Mouse (Mus musculus) liver, postnatal 0 days (tissue): ENCODE measurements around the gene Prcp. TPM values are rescaled to one million over a fixed set of nuclear protein-coding genes. Genes with fewer than 3 reads are reported as not detected.

Source experiments
- ATAC-seq: fragments of 200-750 bp; cut with Nextera tagmentation; 2 replicates; pipeline ENCODE4 v1.8.0; 2017; ENCODE audit warnings: mild to moderate bottlenecking, moderate library complexity
- DNase-seq: peaks from one replicate; pipeline ENCODE4 v3.0.0-alpha.2; 2016
- H3K27ac ChIP-seq: fragments of 300-500 bp; sonication (generic); 2 replicates; pipeline ENCODE4 v1.5.1; 2014; ENCODE audit warnings: antibody characterized with exemption, moderate library complexity, mild to moderate bottlenecking, low read depth
- H3K27me3 ChIP-seq: fragments of 300-500 bp; sonication (generic); 2 replicates; pipeline ENCODE4 v1.6.1; 2014; ENCODE audit warnings: low read length, control low read depth, mixed read lengths; ENCODE audit not compliant: insufficient read depth
- H3K36me3 ChIP-seq: fragments of 300-500 bp; sonication (generic); replicated peaks from 2 replicates; pipeline ENCODE4 v1.6.1; 2014; ENCODE audit warnings: mild to moderate bottlenecking, control low read depth, low read length, moderate library complexity, mixed read lengths; ENCODE audit not compliant: insufficient read depth
- H3K4me1 ChIP-seq: fragments of 300-500 bp; sonication (generic); 2 replicates; pipeline ENCODE4 v1.6.1; 2014; ENCODE audit warnings: antibody characterized with exemption, mild to moderate bottlenecking, control low read depth; ENCODE audit not compliant: insufficient read depth
- H3K4me2 ChIP-seq: fragments of 300-500 bp; sonication (generic); 2 replicates; pipeline ENCODE4 v1.6.1; 2014; ENCODE audit warnings: low read depth, mild to moderate bottlenecking, low read length, moderate library complexity, mixed read lengths
- H3K4me3 ChIP-seq: fragments of 300-500 bp; sonication (generic); 2 replicates; pipeline ENCODE4 v1.5.1; 2014; ENCODE audit warnings: low read depth, low read length
- H3K9ac ChIP-seq: fragments of 300-500 bp; sonication (generic); replicated peaks from 2 replicates; pipeline ENCODE4 v1.6.1; 2014; ENCODE audit warnings: mild to moderate bottlenecking, moderate library complexity
- H3K9me3 ChIP-seq: fragments of 300-500 bp; sonication (generic); 2 replicates; pipeline ENCODE4 v1.6.1; 2016; ENCODE audit warnings: mild to moderate bottlenecking, control low read depth, low read length, mixed read lengths
- CTCF ChIP-seq: sonication (generic); IDR thresholded peaks from 2 replicates; pipeline ENCODE4 v1.5.1; 2016; ENCODE audit warnings: antibody characterized with exemption, low read depth
- EP300 ChIP-seq: IDR thresholded peaks from 2 replicates; pipeline ENCODE4 v1.6.1; 2016; ENCODE audit warnings: antibody characterized with exemption, low read depth, mild to moderate bottlenecking
- WGBS: fragments of 180-500 bp; shearing (Covaris S2); extraction: QIAGEN DNeasy Blood & Tissue Kit; methylation state at CpG from one replicate; pipeline ENCODE4 v1.1.7; 2014; ENCODE audit not compliant: insufficient replicate concordance; 5-methylcytosine and 5-hydroxymethylcytosine counted together
- polyA plus RNA-seq: library from polyadenylated mRNA; unstranded; fragments of >200 nt; fragmentation: Nextera tagmentation; extraction: Ambion mirVana; gene quantifications from 2 replicates; pipeline ENCODE4 v1.2.1, GENCODE M21; 2015

Prcp gene
- 10.2 and 11.5 TPM in 2 replicates for polyA plus RNA-seq

- DNase-seq (peak; percentile 96), ATAC-seq (peak; percentile 84)
- H3K27me3 ChIP-seq = no peaks in the 10 kb centered on the region
- WGBS = under 1% methylated on average over 53 of the region's 53 CpGs
- TF ChIP-seq CTCF (peak; percentile 100), EP300 (no peak; the same call in 1 of the 2 replicates)
- H3K9ac ChIP-seq = peak within 1 kb of the TSS; percentile 83
- H3K4me3 ChIP-seq = peak within 1 kb of the TSS; percentile 63
- H3K9me3 ChIP-seq = no peaks in the 10 kb centered on the region
- H3K27ac ChIP-seq = peak within 1 kb of the TSS; percentile 93
- peak within 1 kb of the TSS; percentile 73 for H3K4me2 ChIP-seq
- peaks cover 23% of the 10 kb centered on the region for H3K4me1 ChIP-seq
- H3K36me3 ChIP-seq = no peaks in the 10 kb centered on the region
These were observed at the start of gene Prcp, which contains the start of gene Ddias for GRCm38 (mm10) chr7:92874116-92874675. Gene Prcp, plus strand, starts transcription at chr7:92874470. Gene Ddias, minus strand, starts transcription at chr7:92874247.

- 81% methylated on average over 3 of the region's 3 CpGs for WGBS
- H3K4me2 ChIP-seq = no peak overlapping the region
- no peak for TF ChIP-seq CTCF
- no peak for TF ChIP-seq EP300
- no peaks in the 10 kb centered on the region; the same call in 1 of the 2 replicates for H3K36me3 ChIP-seq
- no peaks in the 10 kb centered on the region for H3K9me3 ChIP-seq
- H3K9ac ChIP-seq = no peak overlapping the region
- H3K27me3 ChIP-seq = no peaks in the 10 kb centered on the region
- H3K4me3 ChIP-seq = no peak overlapping the region
- DNase-seq (no peak), ATAC-seq (no peak)
- H3K4me1 ChIP-seq = peaks cover 4% of the 10 kb centered on the region; the same call in 1 of the 2 replicates
- no peak overlapping the region for H3K27ac ChIP-seq
These were observed 48.0 kb upstream of the Prcp start for GRCm38 (mm10) chr7:92826248-92826647.

- Histone ChIP-seq H3K9me3 (no peaks in the 10 kb centered on the region), H3K9ac (no peak overlapping the region), H3K27ac (no peak overlapping the region), H3K36me3 (no peaks in the 10 kb centered on the region; the same call in 1 of the 2 replicates), H3K27me3 (no peaks in the 10 kb centered on the region), H3K4me3 (no peak overlapping the region), H3K4me2 (no peak overlapping the region), H3K4me1 (no peaks in the 10 kb centered on the region)
- TF ChIP-seq CTCF (peak; percentile 56), EP300 (no peak)
- ATAC-seq (peak; percentile 38; the same call in 1 of the 2 replicates), DNase-seq (no peak)
- WGBS = 56% methylated on average over 3 of the region's 3 CpGs
These were observed 46.3 kb upstream of the Prcp start for GRCm38 (mm10) chr7:92827981-92828380.

DNA sequence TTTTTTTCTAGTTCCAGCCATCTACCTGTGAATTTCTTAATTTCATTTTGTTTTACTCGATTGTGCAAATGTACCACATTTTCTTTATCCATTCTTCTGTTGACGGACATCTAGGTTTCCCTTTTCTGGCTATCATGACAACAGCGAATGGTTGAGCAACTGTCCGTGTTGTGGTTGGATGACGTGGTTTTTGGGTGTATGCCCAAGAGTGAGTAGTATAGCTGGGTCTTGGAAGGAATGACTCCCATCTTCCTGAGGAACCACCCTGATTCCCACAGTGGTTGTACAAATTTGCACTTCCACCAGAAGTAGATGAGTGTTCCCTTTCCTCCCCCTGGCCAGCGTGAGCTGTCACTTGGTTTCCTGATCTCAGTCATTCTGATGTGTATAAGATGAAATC, 41.9 kb upstream of the Prcp start:
- no peaks in the 10 kb centered on the region for H3K27me3 ChIP-seq
- H3K27ac ChIP-seq = no peak overlapping the region
- H3K4me2 ChIP-seq = no peak overlapping the region
- DNase-seq = no peak
- H3K9me3 ChIP-seq = no peaks in the 10 kb centered on the region
- H3K4me1 ChIP-seq = no peaks in the 10 kb centered on the region
- no peak for ATAC-seq
- H3K9ac ChIP-seq = no peak overlapping the region
- 56% methylated on average over 6 of the region's 6 CpGs for WGBS
- H3K4me3 ChIP-seq = no peak overlapping the region
- no peaks in the 10 kb centered on the region for H3K36me3 ChIP-seq
- TF ChIP-seq CTCF (no peak), EP300 (no peak)

DNA sequence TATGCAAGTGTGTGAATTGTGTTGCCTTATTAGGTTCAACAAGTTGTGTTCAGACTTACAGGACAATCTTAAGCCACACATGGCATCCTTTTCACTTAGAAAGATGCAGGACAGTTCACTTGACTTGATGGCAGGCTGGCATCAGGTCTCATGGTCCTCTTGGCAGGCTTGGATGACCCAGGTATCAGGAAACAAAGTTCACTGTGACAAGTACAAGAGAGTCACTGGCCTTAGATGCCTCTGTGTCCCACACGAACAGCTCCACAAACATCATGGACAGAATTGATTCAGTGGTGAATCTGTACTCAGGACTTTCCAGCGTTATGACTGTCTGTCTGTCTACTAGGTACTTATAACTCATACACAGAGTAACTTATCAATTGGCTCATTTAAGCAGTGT, 39.9 kb upstream of the Prcp start:
- Histone ChIP-seq H3K9ac (no peak overlapping the region), H3K27me3 (no peaks in the 10 kb centered on the region), H3K4me1 (no peaks in the 10 kb centered on the region), H3K36me3 (no peaks in the 10 kb centered on the region), H3K27ac (no peak overlapping the region), H3K4me3 (no peak overlapping the region), H3K9me3 (no peaks in the 10 kb centered on the region), H3K4me2 (no peak overlapping the region)
- TF ChIP-seq CTCF = no peak
- no peak for TF ChIP-seq EP300
- no peak for ATAC-seq
- WGBS = 71% methylated on average over 2 of the region's 2 CpGs
- no peak for DNase-seq

DNA sequence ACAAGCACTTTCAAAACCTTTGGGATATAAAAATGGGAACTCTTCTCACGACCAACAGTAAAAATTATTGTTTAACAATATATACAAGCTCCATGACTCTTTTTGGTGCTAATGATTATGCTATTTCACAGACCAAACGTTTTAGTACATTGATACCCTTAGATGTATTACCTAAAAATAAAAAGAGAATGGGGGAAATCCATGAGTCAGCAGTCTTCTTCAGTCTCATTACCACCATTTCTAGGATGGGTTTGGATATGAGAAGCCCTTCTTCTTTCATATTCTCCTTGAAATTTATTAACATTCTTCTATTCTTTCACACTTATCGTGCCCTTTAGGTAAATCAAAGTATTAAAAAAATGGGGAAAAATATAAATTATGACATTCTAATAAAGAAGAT, 37.8 kb upstream of the Prcp start:
- Histone ChIP-seq H3K9ac (no peak overlapping the region), H3K27ac (no peak overlapping the region), H3K4me1 (no peaks in the 10 kb centered on the region), H3K27me3 (no peaks in the 10 kb centered on the region), H3K4me2 (no peak overlapping the region), H3K4me3 (no peak overlapping the region), H3K36me3 (no peaks in the 10 kb centered on the region), H3K9me3 (no peaks in the 10 kb centered on the region)
- no peak for ATAC-seq
- whole genome bisulfite sequencing = 70% methylated on average over 3 of the region's 3 CpGs
- TF ChIP-seq EP300 (no peak), CTCF (no peak)
- no peak for DNase-seq
